Mouse (Mus musculus) midbrain, embryonic 15.5 days (tissue): Measurements from ENCODE around the gene Gm8909. TPM values are rescaled to one million over a fixed set of nuclear protein-coding genes. Genes with fewer than 3 reads are reported as not detected.
"Not testable (repeated sequence)": the region's sequence is repeated elsewhere in the genome, so short reads cannot be mapped to it uniquely, and the experiment has no call there.

Experiments used
- ATAC-seq: fragments of 200-750 bp; cut with Nextera tagmentation; replicated peaks from 2 replicates; pipeline ENCODE4 v1.8.0; 2017; ENCODE audit warnings: moderate TSS enrichment
- H3K27ac ChIP-seq: fragments of 300-500 bp; sonication (generic); 2 replicates; pipeline ENCODE4 v1.5.1; 2015; ENCODE audit warnings: mild to moderate bottlenecking, inconsistent platforms
- H3K27me3 ChIP-seq: fragments of 300-500 bp; sonication (generic); replicated peaks from 2 replicates; pipeline ENCODE4 v1.6.1; 2015; ENCODE audit warnings: inconsistent platforms
- H3K36me3 ChIP-seq: fragments of 300-500 bp; sonication (generic); replicated peaks from 2 replicates; pipeline ENCODE4 v1.6.1; 2015; ENCODE audit warnings: inconsistent platforms
- H3K4me1 ChIP-seq: fragments of 300-500 bp; sonication (generic); 2 replicates; pipeline ENCODE4 v1.6.1; 2015; ENCODE audit warnings: inconsistent platforms
- H3K4me2 ChIP-seq: fragments of 300-500 bp; sonication (generic); 2 replicates; pipeline ENCODE4 v1.6.1; 2015; ENCODE audit warnings: inconsistent platforms, mild to moderate bottlenecking, moderate library complexity
- H3K4me3 ChIP-seq: fragments of 300-500 bp; sonication (generic); 2 replicates; pipeline ENCODE4 v1.5.1; 2015; ENCODE audit warnings: mild to moderate bottlenecking, inconsistent platforms
- H3K9ac ChIP-seq: fragments of 300-500 bp; sonication (generic); 2 replicates; pipeline ENCODE4 v1.6.1; 2015; ENCODE audit warnings: mild to moderate bottlenecking, inconsistent platforms
- H3K9me3 ChIP-seq: fragments of 300-500 bp; sonication (generic); 2 replicates; pipeline ENCODE4 v1.6.1; 2016; ENCODE audit warnings: inconsistent platforms
- WGBS: fragments of 180-500 bp; shearing (Covaris S2); methylation state at CpG from one replicate; pipeline ENCODE4 v1.1.7; 2015; ENCODE audit warnings: mixed read lengths; 5-methylcytosine and 5-hydroxymethylcytosine counted together
- polyA plus RNA-seq: library from polyadenylated mRNA; unstranded; fragments of >200 nt; fragmentation: Nextera tagmentation; extraction: Ambion mirVana; gene quantifications from 2 replicates; pipeline ENCODE4 v1.2.1, GENCODE M21; 2015

Gm8909 gene
- polyA plus RNA-seq, 1 experiment from 2014 or later = not detected

- not testable (repeated sequence) for ATAC-seq, H3K4me1 ChIP-seq, H3K9ac ChIP-seq, H3K9me3 ChIP-seq, H3K4me3 ChIP-seq, H3K27me3 ChIP-seq, H3K4me2 ChIP-seq, H3K36me3 ChIP-seq, H3K27ac ChIP-seq
- whole genome bisulfite sequencing = 66% methylated on average over 11 of the region's 13 CpGs
Measured at GRCm38 (mm10) chr17:36128525-36128924, 39.8 kb downstream of the Gm8909 start.

- not testable (repeated sequence) for H3K9me3 ChIP-seq, H3K9ac ChIP-seq, H3K4me3 ChIP-seq, ATAC-seq, H3K27ac ChIP-seq, H3K4me1 ChIP-seq, H3K4me2 ChIP-seq, H3K36me3 ChIP-seq
- H3K27me3 ChIP-seq = peaks cover 21% of the 10 kb centered on the region
- WGBS = 80% methylated on average over 3 of the region's 3 CpGs
Measured at GRCm38 (mm10) chr17:36124111-36124510, 44.2 kb downstream of the Gm8909 start.

- peaks cover 25% of the 10 kb centered on the region for H3K27me3 ChIP-seq
- 10% methylated on average over 8 of the region's 8 CpGs for WGBS
- H3K4me2 ChIP-seq = peak within 1 kb of the TSS; percentile 22
- H3K9ac ChIP-seq, ATAC-seq, H3K4me1 ChIP-seq, H3K9me3 ChIP-seq, H3K36me3 ChIP-seq, H3K27ac ChIP-seq, H3K4me3 ChIP-seq: not testable (repeated sequence)
Measured at GRCm38 (mm10) chr17:36121352-36122020, 46.9 kb downstream of the Gm8909 start, which contains the start of gene Gm19684. Gene Gm19684, plus strand, starts transcription at chr17:36121678.

DNA sequence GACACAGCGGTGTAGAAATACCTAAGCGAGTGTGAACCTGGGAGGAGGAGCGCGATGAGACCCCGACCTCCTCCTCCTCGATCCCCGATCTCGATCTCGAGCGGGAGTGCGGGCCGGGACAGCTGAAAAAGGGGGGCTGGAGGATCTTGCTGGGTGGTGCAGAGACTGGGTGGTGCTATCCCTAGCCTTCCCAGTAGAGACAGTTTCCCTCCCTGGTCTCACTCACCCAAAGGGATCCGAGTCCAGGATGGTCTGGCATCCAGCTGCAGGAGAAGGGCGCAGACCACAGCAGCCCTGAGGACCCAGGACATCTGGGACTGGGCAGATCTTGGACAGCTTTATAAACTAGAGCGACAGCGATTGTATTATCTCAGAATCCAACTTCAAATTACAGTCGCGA lies 47.5 kb downstream of the Gm8909 start:
- not testable (repeated sequence) for H3K27ac ChIP-seq, H3K4me1 ChIP-seq, H3K36me3 ChIP-seq, ATAC-seq, H3K9me3 ChIP-seq, H3K9ac ChIP-seq, H3K4me3 ChIP-seq
- Histone ChIP-seq H3K4me2 (peak overlapping the region; percentile 22), H3K27me3 (peaks cover 25% of the 10 kb centered on the region)
- 29% methylated on average over 18 of the region's 18 CpGs for WGBS

- not testable (repeated sequence) for H3K36me3 ChIP-seq, ATAC-seq, H3K9ac ChIP-seq, H3K27ac ChIP-seq, H3K4me2 ChIP-seq, H3K4me3 ChIP-seq, H3K4me1 ChIP-seq, H3K9me3 ChIP-seq
- H3K27me3 ChIP-seq = peaks cover 20% of the 10 kb centered on the region
- WGBS = 19% methylated on average over 3 of the region's 3 CpGs
Measured at GRCm38 (mm10) chr17:36116545-36116944, 51.8 kb downstream of the Gm8909 start.

Other genes with a start within 250 kb of the Gm8909 start
- gene Abcf1, start 198.8 kb downstream of the Gm8909 start, polyA plus RNA-seq = 89.3 and 92.1 TPM in 2 replicates
- gene Gnl1, start 188.7 kb downstream of the Gm8909 start, polyA plus RNA-seq = 62.6 and 64.8 TPM in 2 replicates
- gene Prr3, start 188.3 kb downstream of the Gm8909 start, polyA plus RNA-seq = 99.3 and 102 TPM in 2 replicates
- 8.4 and 10.0 TPM in 2 replicates for gene H2-T24, start 148.0 kb downstream of the Gm8909 start, polyA plus RNA-seq
- 5.5 and 6.6 TPM in 2 replicates for gene H2-T23, start 135.7 kb downstream of the Gm8909 start, polyA plus RNA-seq
- gene H2-T22, start 125.8 kb downstream of the Gm8909 start, polyA plus RNA-seq = 6.0 and 7.2 TPM in 2 replicates
- gene Gm6034, start 125.6 kb downstream of the Gm8909 start, polyA plus RNA-seq = not detected in 2 replicates
- gene Gm11127, start 110.2 kb downstream of the Gm8909 start, polyA plus RNA-seq = not detected in 2 replicates
- gene Gm19684, start 46.9 kb downstream of the Gm8909 start, polyA plus RNA-seq = not detected in 2 replicates
- gene Gm7030, start 39.1 kb downstream of the Gm8909 start, polyA plus RNA-seq = not detected in 2 replicates
- gene H2-T3, start 21.8 kb upstream of the Gm8909 start, polyA plus RNA-seq = 0.14 TPM in 1 of 2 replicates, not detected in the other
- 124 and 138 TPM in 2 replicates for gene Rpp21, start 89.5 kb upstream of the Gm8909 start, polyA plus RNA-seq
- 29.0 and 31.2 TPM in 2 replicates for gene Trim39, start 103.7 kb upstream of the Gm8909 start, polyA plus RNA-seq
- 0.20 and 0.35 TPM in 2 replicates for gene H2-M10.2, start 118.0 kb upstream of the Gm8909 start, polyA plus RNA-seq
- not detected in 2 replicates for gene H2-M10.1, start 157.6 kb upstream of the Gm8909 start, polyA plus RNA-seq
- not detected in 2 replicates for gene H2-M10.3, start 199.9 kb upstream of the Gm8909 start, polyA plus RNA-seq